Mouse (Mus musculus): ENCODE results near the gene Six4. TPM values are rescaled to one million over a fixed set of nuclear protein-coding genes. Genes with fewer than 3 reads are reported as not detected.
"Not testable (repeated sequence)": the region's sequence is repeated elsewhere in the genome, so short reads cannot be mapped to it uniquely, and the experiment has no call there.

Six4 gene
- 10 to 100 TPM; 15.6 to 18.1 TPM for total RNA-seq (2021)
- long read RNA-seq, experiment 1, full-length matches to known transcripts: 1 of 3 reads
- long read RNA-seq, experiment 1, partial matches to known transcripts: 0 of 3 reads
- long read RNA-seq, experiment 1, other reads (novel, unspliced or antisense): 2 of 3 reads
- long read RNA-seq, experiment 2, full-length matches to known transcripts: 3 of 6 reads
- long read RNA-seq, experiment 2, partial matches to known transcripts: 0 of 6 reads
- long read RNA-seq, experiment 2, other reads (novel, unspliced or antisense): 3 of 6 reads

GRCm38 (mm10) chr12:73113196-73113595, at the start of gene Six4:
Six4 (minus strand) TSS chr12:73113456.
- intact Hi-C loops (cut with DNase I): loop anchor here (2.0 to 5.0 kb wide), 6 partner anchors 58 to 404 kb away; partner anchors contain the start of genes Slc38a6 and Trmt5
- peak within 1 kb of the TSS; percentile 94 for H3K27ac ChIP-seq
- no peak for TF ChIP-seq CTCF (IDR thresholded peaks at IDR 0.05)
- peak; percentile 94 for DNase-seq
- H3K4me3 ChIP-seq: peak within 1 kb of the TSS; percentile 90

DNA sequence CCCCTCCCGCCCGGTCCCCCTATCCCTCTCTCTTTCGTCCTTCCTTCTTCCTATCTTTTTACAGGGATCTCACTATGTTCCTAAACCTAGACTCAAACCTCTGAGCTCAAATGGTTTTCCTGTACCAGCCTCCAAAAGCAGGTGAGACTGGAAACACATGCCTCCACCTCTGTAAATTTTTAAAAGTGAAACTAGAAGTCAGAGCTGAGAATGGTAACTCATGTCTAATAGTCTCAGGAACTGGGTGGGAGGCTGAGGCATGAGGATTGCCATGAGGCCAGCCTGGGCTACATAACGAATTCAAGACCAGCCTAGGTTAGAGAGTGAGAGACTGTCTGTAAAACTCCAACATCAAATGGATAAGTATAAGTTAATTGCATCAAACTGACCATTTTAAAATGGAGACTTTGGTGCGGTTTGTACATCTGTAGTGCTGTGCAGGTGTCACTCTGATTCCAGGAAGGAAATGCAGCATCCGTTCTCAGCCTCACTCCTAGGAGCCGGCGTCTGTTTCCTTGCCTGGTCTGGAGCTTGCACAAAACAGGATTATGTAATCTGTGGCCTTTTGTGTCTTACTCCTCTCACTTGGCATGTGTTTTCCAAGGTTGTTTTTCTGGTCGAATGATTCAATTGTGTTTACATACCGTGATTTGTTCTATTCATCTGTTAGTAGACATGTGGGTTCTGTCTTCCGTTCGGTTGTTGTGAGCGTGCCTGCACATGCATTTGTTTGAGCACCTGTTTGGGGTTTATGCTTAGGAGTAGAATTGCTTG, 49.3 kb upstream of the Six4 start:
- DNase-seq: no peak
- peak overlapping the region; percentile 21; the same call in 1 of the 2 replicates for H3K27ac ChIP-seq

DNA sequence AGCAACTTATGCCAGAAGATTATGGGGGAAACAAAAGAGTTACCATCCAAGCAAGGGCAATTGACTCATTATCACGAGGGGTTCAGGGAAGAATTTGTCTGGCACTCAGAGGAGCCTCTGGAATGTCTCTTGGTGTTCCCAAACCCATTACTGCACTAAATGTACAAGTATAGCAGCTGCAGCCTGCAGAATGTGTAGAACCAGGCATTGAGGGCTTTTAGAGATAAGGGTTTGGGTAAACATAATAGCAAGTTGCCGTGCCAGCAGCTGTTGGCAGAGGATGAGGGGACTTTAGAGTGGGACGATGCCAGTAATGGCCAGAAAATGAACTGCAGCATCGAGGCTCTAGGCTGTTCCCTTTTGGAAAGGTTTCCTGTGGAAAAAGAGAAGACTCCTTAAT, 47.1 kb upstream of the Six4 start:
- intact Hi-C loops (cut with DNase I): loop anchor here (5.0 kb wide), 1 partner anchor 42 kb away; no protein-coding TSS in a partner anchor
- no peak for DNase-seq

More for the DNA sequence above, 49.3 kb upstream of the Six4 start:
- no peak overlapping the region for H3K4me3 ChIP-seq
- intact Hi-C loops (cut with DNase I): loop anchor here (5.0 kb wide), 1 partner anchor 40 kb away; no protein-coding TSS in a partner anchor
- no peak for TF ChIP-seq CTCF (IDR thresholded peaks at IDR 0.05)

GRCm38 (mm10) chr12:73154150-73154549, 40.9 kb upstream of the Six4 start:
- Histone ChIP-seq H3K4me3 (no peak overlapping the region), H3K27ac (no peak overlapping the region)
- TF ChIP-seq CTCF (IDR thresholded peaks at IDR 0.05): no peak
- intact Hi-C loops (cut with DNase I): no loop called here
- no peak for DNase-seq

More for the DNA sequence above, 47.1 kb upstream of the Six4 start:
- H3K27ac ChIP-seq: no peak overlapping the region
- TF ChIP-seq CTCF (IDR thresholded peaks at IDR 0.05): no peak
- no peak overlapping the region for H3K4me3 ChIP-seq

GRCm38 (mm10) chr12:73151038-73151437, 37.8 kb upstream of the Six4 start:
- H3K27ac ChIP-seq; DNase-seq; intact Hi-C loops (cut with DNase I); H3K4me3 ChIP-seq: not testable (repeated sequence)

DNA sequence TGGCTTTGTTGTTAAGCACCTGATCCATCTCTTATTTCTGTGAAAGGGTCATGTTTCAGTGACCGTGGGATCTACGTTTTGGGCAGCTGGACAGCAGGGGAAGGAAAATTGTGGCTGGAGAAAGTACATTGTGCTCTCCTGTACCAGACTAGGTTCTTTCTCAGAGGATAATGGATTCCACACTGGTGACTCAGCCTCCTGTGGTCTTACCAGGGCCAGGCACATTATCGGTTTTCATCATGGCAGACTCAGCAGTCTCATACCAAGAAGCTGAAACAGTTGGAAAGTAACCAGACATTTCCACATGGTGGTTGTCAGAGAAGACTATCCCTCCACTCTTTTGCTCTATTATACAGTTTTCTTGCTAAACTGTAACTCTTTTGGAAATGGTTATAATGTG, 34.0 kb upstream of the Six4 start:
- intact Hi-C loops (cut with DNase I): no loop called here
- peak overlapping the region; percentile 13 for H3K4me3 ChIP-seq
- no peak for TF ChIP-seq CTCF (IDR thresholded peaks at IDR 0.05)
- peak; percentile 30 for DNase-seq
- H3K27ac ChIP-seq: peak overlapping the region; percentile 88

- DNase-seq: no peak
- Histone ChIP-seq H3K27ac (no peak overlapping the region), H3K4me3 (no peak overlapping the region)
- TF ChIP-seq CTCF (IDR thresholded peaks at IDR 0.05): no peak
- intact Hi-C loops (cut with DNase I): no loop called here
Observed at GRCm38 (mm10) chr12:73140732-73141131, 27.5 kb upstream of the Six4 start.

DNA sequence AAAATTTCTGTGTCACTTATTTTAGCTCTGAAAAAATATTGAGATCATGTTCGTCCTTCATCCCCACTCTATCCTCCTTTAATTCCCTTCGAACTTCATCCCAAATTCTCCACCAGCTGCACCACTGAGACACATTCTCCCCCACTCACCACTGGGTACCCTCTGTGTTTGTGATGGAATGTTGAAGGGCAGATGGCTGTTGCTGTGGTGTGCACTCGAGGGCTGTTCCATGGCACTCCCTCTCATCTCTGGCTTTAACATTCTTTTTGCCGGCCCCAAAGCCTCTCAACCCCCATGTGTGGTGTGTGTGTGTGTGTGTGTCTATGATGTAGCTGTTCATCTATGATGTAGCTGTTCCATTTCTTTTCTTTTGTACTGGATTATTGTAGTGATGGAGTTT, 12.0 kb upstream of the Six4 start:
- no peak for TF ChIP-seq CTCF (IDR thresholded peaks at IDR 0.05)
- intact Hi-C loops (cut with DNase I): no loop called here
- H3K4me3 ChIP-seq: no peak overlapping the region

DNA sequence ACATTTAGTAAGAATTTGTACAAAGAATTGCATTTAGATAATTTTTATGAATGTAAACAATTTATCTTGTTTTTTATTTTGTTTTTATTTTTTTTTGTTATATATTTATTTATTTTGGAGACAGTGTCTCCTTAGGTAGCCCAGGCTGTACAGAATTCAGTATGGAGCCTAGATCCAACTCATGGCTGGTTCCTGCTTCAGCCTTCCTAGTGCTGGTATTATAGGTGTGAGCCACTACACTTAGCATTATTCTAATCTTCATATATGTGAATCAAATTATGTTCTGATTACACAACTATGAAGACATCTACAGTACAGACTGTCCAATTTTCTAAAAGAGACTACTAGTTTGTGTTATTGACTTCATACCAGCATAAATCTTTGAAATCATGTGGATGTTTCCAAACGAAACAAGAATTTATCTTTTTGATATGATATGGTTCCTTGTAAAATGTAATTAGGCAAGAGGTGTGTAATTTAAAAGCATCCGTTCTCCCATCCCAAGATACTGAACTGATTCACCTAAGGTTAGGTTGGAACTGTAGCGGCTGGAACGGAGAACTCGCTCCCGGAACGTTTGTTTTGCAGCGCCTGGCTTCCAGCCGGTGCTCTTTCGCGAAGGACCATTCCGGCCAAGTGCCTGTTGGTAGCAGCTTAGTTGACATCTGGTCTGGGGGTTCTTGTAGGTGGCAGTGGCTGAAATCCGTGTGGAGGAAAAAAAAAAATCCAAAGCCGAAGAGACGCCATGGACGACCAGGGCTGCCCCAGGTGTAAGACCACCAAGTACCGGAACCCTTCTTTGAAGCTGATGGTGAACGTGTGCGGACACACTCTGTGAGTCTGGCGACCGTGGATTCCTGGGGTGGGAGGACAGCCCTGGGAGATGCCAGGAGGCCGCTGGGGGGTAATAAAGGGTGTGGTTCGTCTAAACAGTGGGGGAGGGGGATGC, 10.1 kb upstream of the Six4 start, which contains the start of gene Mnat1:
Mnat1 (plus strand) TSS at position 625 of the 949 bp plus-strand sequence.
- no peak for TF ChIP-seq CTCF (IDR thresholded peaks at IDR 0.05)
- peak; percentile 89 for DNase-seq
- intact Hi-C loops (cut with DNase I): no loop called here
- H3K4me3 ChIP-seq: peak within 1 kb of the TSS; percentile 92
- peak within 1 kb of the TSS; percentile 93 for H3K27ac ChIP-seq

More for the DNA sequence above, 12.0 kb upstream of the Six4 start:
- no peak for DNase-seq
- no peak overlapping the region for H3K27ac ChIP-seq

DNA sequence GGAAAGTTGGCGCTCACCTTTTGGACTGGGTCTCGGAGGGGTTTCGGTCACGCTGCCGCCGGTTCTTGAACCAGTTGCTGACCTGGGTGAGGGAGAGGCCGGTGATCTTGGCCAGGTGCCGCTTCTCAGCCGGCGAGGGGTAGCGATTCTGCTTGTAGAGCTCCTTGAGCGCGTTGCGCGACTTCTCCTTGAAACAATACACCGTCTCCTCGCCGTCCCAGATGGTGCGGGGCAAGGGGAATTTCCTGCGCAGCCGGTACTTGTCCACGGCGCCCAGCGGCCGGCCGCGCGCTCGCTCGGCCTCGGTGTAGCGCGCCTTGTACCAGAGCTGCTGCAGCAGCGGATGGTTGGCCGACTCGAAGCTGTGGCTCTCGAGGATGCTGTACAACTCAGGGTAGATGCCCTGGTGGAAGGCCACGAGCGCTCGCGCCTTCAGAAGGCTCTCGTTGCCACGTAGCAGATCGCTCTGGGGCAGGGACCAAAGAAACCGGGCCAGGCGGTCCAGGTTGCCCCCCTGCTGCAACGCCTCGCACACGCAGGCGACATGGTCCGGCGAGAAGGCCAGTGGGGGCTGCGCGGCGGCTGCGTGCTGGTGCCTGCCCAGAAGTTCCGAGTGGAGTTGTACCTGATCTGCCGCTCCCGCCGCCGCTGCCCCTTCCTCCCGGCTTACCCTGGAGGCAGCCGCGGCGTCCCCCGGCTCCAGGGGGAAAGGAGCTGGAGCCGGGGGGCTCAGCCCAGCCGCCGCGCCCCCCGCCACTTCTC, 749 bp downstream of the Six4 start:
- intact Hi-C loops (cut with DNase I): loop anchor here (2.0 to 5.0 kb wide), 6 partner anchors 58 to 405 kb away; partner anchors contain the start of genes Slc38a6 and Trmt5
- DNase-seq: peak; percentile 77

More for the DNA sequence above, 749 bp downstream of the Six4 start:
- TF ChIP-seq CTCF (IDR thresholded peaks at IDR 0.05): no peak
- Histone ChIP-seq H3K4me3 (peak overlapping the region; percentile 90), H3K27ac (peak overlapping the region; percentile 94)

Data from gastrocnemius, adult 2 months (tissue).